Mouse (Mus musculus) lung, embryonic 16.5 days (tissue): ENCODE results near the gene Wdhd1. TPM values are rescaled to one million over a fixed set of nuclear protein-coding genes. Genes with fewer than 3 reads are reported as not detected.

Experiments
- ATAC-seq: fragments of 200-750 bp; cut with Nextera tagmentation; 2 replicates; pipeline ENCODE4 v1.8.0; 2017; ENCODE audit warnings: low read depth, mild to moderate bottlenecking, moderate library complexity
- H3K27ac ChIP-seq: fragments of 300-500 bp; sonication (generic); 2 replicates; pipeline ENCODE4 v1.5.1; 2014; ENCODE audit warnings: mild to moderate bottlenecking, control low read depth, low read length
- H3K27me3 ChIP-seq: fragments of 300-500 bp; sonication (generic); 2 replicates; pipeline ENCODE4 v1.6.1; 2014; ENCODE audit warnings: low read depth, low read length, mixed read lengths; ENCODE audit not compliant: control insufficient read depth, insufficient read depth
- H3K36me3 ChIP-seq: fragments of 300-500 bp; sonication (generic); 2 replicates; pipeline ENCODE4 v1.6.1; 2014; ENCODE audit warnings: low read length; ENCODE audit not compliant: control insufficient read depth, insufficient read depth
- H3K4me1 ChIP-seq: fragments of 300-500 bp; sonication (generic); replicated peaks from 2 replicates; pipeline ENCODE4 v1.6.1; 2014; ENCODE audit warnings: low read length, mixed read lengths; ENCODE audit not compliant: control insufficient read depth, insufficient read depth
- H3K4me2 ChIP-seq: fragments of 300-500 bp; sonication (generic); 2 replicates; pipeline ENCODE4 v1.6.1; 2014; ENCODE audit warnings: low read depth, low read length, control low read depth
- H3K4me3 ChIP-seq: fragments of 300-500 bp; sonication (generic); 2 replicates; pipeline ENCODE4 v1.5.1; 2014; ENCODE audit warnings: mild to moderate bottlenecking, low read length, control low read depth
- H3K9ac ChIP-seq: fragments of 300-500 bp; sonication (generic); 2 replicates; pipeline ENCODE4 v1.6.1; 2014; ENCODE audit warnings: low read length, control low read depth
- H3K9me3 ChIP-seq: fragments of 300-500 bp; sonication (generic); 2 replicates; pipeline ENCODE4 v1.6.1; 2016; ENCODE audit warnings: low read length; ENCODE audit not compliant: control insufficient read depth
- WGBS: fragments of 180-500 bp; shearing (Covaris S2); extraction: QIAGEN DNeasy Blood & Tissue Kit; methylation state at CpG from one replicate; pipeline ENCODE4 v1.1.7; 2014; 5-methylcytosine and 5-hydroxymethylcytosine counted together
- polyA plus RNA-seq: library from polyadenylated mRNA; unstranded; fragments of >200 nt; fragmentation: Nextera tagmentation; extraction: Ambion mirVana; gene quantifications from 2 replicates; pipeline ENCODE4 v1.2.1, GENCODE M21; 2015

Gene Wdhd1
- polyA plus RNA-seq, 1 experiment from 2014 or later, result 32.9 TPM

- Histone ChIP-seq H3K9ac (no peak overlapping the region), H3K36me3 (peaks cover 2% of the 10 kb centered on the region; the same call in 1 of the 2 replicates), H3K4me2 (no peak overlapping the region), H3K27ac (no peak overlapping the region), H3K9me3 (no peaks in the 10 kb centered on the region), H3K4me1 (peaks cover 5% of the 10 kb centered on the region), H3K27me3 (no peaks in the 10 kb centered on the region), H3K4me3 (no peak overlapping the region)
- no peak for ATAC-seq
- 90% methylated on average over 6 of the region's 6 CpGs for WGBS
Observed at GRCm38 (mm10) chr14:47304814-47305405, 28.3 kb upstream of the Wdhd1 start.

- no peaks in the 10 kb centered on the region for H3K36me3 ChIP-seq
- H3K9ac ChIP-seq, result no peak overlapping the region
- no peak overlapping the region for H3K4me3 ChIP-seq
- H3K27ac ChIP-seq, result no peak overlapping the region
- no peak overlapping the region for H3K4me2 ChIP-seq
- H3K4me1 ChIP-seq, result peaks cover 9% of the 10 kb centered on the region
- H3K27me3 ChIP-seq, result no peaks in the 10 kb centered on the region
- 76% methylated on average over 14 of the region's 14 CpGs for WGBS
- no peak for ATAC-seq
- H3K9me3 ChIP-seq, result no peaks in the 10 kb centered on the region
Observed at GRCm38 (mm10) chr14:47302885-47303680, 26.4 kb upstream of the Wdhd1 start.

- H3K27ac ChIP-seq, result peak overlapping the region; percentile 96
- H3K4me2 ChIP-seq, result peak overlapping the region; percentile 76
- peaks cover 11% of the 10 kb centered on the region for H3K4me1 ChIP-seq
- no peaks in the 10 kb centered on the region for H3K9me3 ChIP-seq
- no peaks in the 10 kb centered on the region for H3K27me3 ChIP-seq
- under 1% methylated on average over 15 of the region's 15 CpGs for WGBS
- ATAC-seq, result peak; percentile 53
- H3K36me3 ChIP-seq, result no peaks in the 10 kb centered on the region
- peak overlapping the region; percentile 82 for H3K4me3 ChIP-seq
- H3K9ac ChIP-seq, result peak overlapping the region; percentile 96
Observed at GRCm38 (mm10) chr14:47298819-47299261, 22.2 kb upstream of the Wdhd1 start.

- peak overlapping the region; percentile 82 for H3K4me3 ChIP-seq
- peak; percentile 82 for ATAC-seq
- WGBS, result 0% methylated on average over 27 of the region's 38 CpGs
Observed at GRCm38 (mm10) chr14:47298408-47298792, 21.7 kb upstream of the Wdhd1 start.

GRCm38 (mm10) chr14:47297785-47298407 is 21.2 kb upstream of the Wdhd1 start, which contains the start of gene Mapk1ip1l:
Gene Mapk1ip1l, plus strand, starts transcription at chr14:47298266.
- under 1% methylated on average over 34 of the region's 34 CpGs for WGBS
- H3K4me2 ChIP-seq, result peak within 1 kb of the TSS; percentile 76
- peak within 1 kb of the TSS; percentile 96 for H3K27ac ChIP-seq
- H3K9ac ChIP-seq, result peak within 1 kb of the TSS; percentile 96
- peaks cover 11% of the 10 kb centered on the region for H3K4me1 ChIP-seq
- no peaks in the 10 kb centered on the region for H3K36me3 ChIP-seq
- peak; percentile 91 for ATAC-seq
- peak within 1 kb of the TSS; percentile 82 for H3K4me3 ChIP-seq
- no peaks in the 10 kb centered on the region for H3K27me3 ChIP-seq
- H3K9me3 ChIP-seq, result no peaks in the 10 kb centered on the region

More at GRCm38 (mm10) chr14:47298408-47298792, 21.7 kb upstream of the Wdhd1 start:
- Histone ChIP-seq H3K36me3 (no peaks in the 10 kb centered on the region), H3K4me1 (peaks cover 11% of the 10 kb centered on the region), H3K4me2 (peak overlapping the region; percentile 76), H3K27ac (peak overlapping the region; percentile 96), H3K27me3 (no peaks in the 10 kb centered on the region), H3K9me3 (no peaks in the 10 kb centered on the region), H3K9ac (peak overlapping the region; percentile 96)

- Histone ChIP-seq H3K36me3 (no peaks in the 10 kb centered on the region), H3K27ac (no peak overlapping the region), H3K4me3 (no peak overlapping the region), H3K9ac (no peak overlapping the region), H3K9me3 (no peaks in the 10 kb centered on the region), H3K4me2 (no peak overlapping the region), H3K4me1 (peaks cover 11% of the 10 kb centered on the region), H3K27me3 (no peaks in the 10 kb centered on the region)
- 49% methylated on average over 2 of the region's 2 CpGs for WGBS
- no peak for ATAC-seq
Observed at GRCm38 (mm10) chr14:47296232-47296631, 19.6 kb upstream of the Wdhd1 start.

GRCm38 (mm10) chr14:47294136-47294535 is 17.5 kb upstream of the Wdhd1 start:
- ATAC-seq, result no peak
- Histone ChIP-seq H3K4me3 (no peak overlapping the region), H3K4me2 (no peak overlapping the region), H3K4me1 (peaks cover 2% of the 10 kb centered on the region; the same call in 1 of the 2 replicates), H3K36me3 (no peaks in the 10 kb centered on the region), H3K9me3 (no peaks in the 10 kb centered on the region), H3K27me3 (no peaks in the 10 kb centered on the region), H3K9ac (no peak overlapping the region), H3K27ac (no peak overlapping the region)
- 72% methylated on average over 4 of the region's 4 CpGs for WGBS

GRCm38 (mm10) chr14:47291772-47292171 is 15.1 kb upstream of the Wdhd1 start:
- Histone ChIP-seq H3K4me1 (no peaks in the 10 kb centered on the region), H3K9ac (no peak overlapping the region), H3K4me3 (no peak overlapping the region), H3K27ac (no peak overlapping the region), H3K9me3 (no peaks in the 10 kb centered on the region), H3K27me3 (no peaks in the 10 kb centered on the region), H3K4me2 (no peak overlapping the region), H3K36me3 (no peaks in the 10 kb centered on the region)
- WGBS, result 71% methylated on average over 1 of the region's 1 CpGs
- ATAC-seq, result no peak

- Histone ChIP-seq H3K27ac (no peak overlapping the region), H3K27me3 (no peaks in the 10 kb centered on the region), H3K9me3 (no peaks in the 10 kb centered on the region), H3K4me3 (no peak overlapping the region), H3K4me2 (no peak overlapping the region), H3K9ac (no peak overlapping the region), H3K4me1 (0 out of 2 replicates have a peak, but pooled peaks cover 2% of the 10 kb centered on the region), H3K36me3 (no peaks in the 10 kb centered on the region)
- WGBS, result 79% methylated on average over 4 of the region's 5 CpGs
- no peak for ATAC-seq
Observed at GRCm38 (mm10) chr14:47287021-47287420, 10.4 kb upstream of the Wdhd1 start.
